Mouse (Mus musculus): ENCODE measurements around the gene Gpatch3.

Gene Gpatch3

GRCm38 (mm10) chr4:133574070-133574842, at the start of gene Gpatch3:
Gene Gpatch3 (plus strand): TSS chr4:133574745.
- peak; percentile 92 to 94 for DNase-seq

GRCm38 (mm10) chr4:133527788-133528187, 46.8 kb upstream of the Gpatch3 start:
- no peak for DNase-seq

GRCm38 (mm10) chr4:133532777-133533176, 41.8 kb upstream of the Gpatch3 start:
- no peak for DNase-seq

GRCm38 (mm10) chr4:133536081-133536480, 38.5 kb upstream of the Gpatch3 start:
- DNase-seq: no peak

GRCm38 (mm10) chr4:133536652-133537051, 37.9 kb upstream of the Gpatch3 start:
- no peak for DNase-seq

GRCm38 (mm10) chr4:133545272-133546231, 29.0 kb upstream of the Gpatch3 start, which contains the start of gene Nudc:
Gene Nudc (minus strand): TSS chr4:133545996.
- DNase-seq: peak; percentile 98 to 99

GRCm38 (mm10) chr4:133552029-133552428, 22.5 kb upstream of the Gpatch3 start:
- DNase-seq: no peak

- DNase-seq: no peak
These were observed 21.6 kb upstream of the Gpatch3 start, which contains the start of gene Nr0b2 for GRCm38 (mm10) chr4:133552768-133553447. Gene Nr0b2 (plus strand): TSS chr4:133553376.

GRCm38 (mm10) chr4:133553448-133554330, 20.9 kb upstream of the Gpatch3 start:
- DNase-seq: no peak

- no peak for DNase-seq
These were observed 17.4 kb upstream of the Gpatch3 start for GRCm38 (mm10) chr4:133557041-133557717.

- no peak for DNase-seq
These were observed 14.7 kb upstream of the Gpatch3 start for GRCm38 (mm10) chr4:133559846-133560245.

- DNase-seq: no peak
These were observed 12.9 kb upstream of the Gpatch3 start for GRCm38 (mm10) chr4:133561622-133562021.

GRCm38 (mm10) chr4:133563123-133563571, 11.4 kb upstream of the Gpatch3 start:
- no peak for DNase-seq

- DNase-seq: no peak
These were observed 7.3 kb upstream of the Gpatch3 start for GRCm38 (mm10) chr4:133567251-133567650.

GRCm38 (mm10) chr4:133569291-133570065, 5.1 kb upstream of the Gpatch3 start:
- no peak for DNase-seq

GRCm38 (mm10) chr4:133570066-133570466, 4.5 kb upstream of the Gpatch3 start:
- DNase-seq: no peak

GRCm38 (mm10) chr4:133574843-133575202, 278 bp downstream of the Gpatch3 start:
- DNase-seq: no peak

- DNase-seq: no peak
These were observed 3.4 kb downstream of the Gpatch3 start for GRCm38 (mm10) chr4:133577983-133578382.

GRCm38 (mm10) chr4:133583690-133584058, 9.1 kb downstream of the Gpatch3 start:
- no peak for DNase-seq

Measured in lung, adult 18-20 months (tissue).